Mouse (Mus musculus) CD8-positive naive resting alpha-beta T cell, adult 2 months (primary cell): ENCODE results near the gene Olfr1109.

Source experiments
- DNase-seq, 2 experiments: peaks; one replicate each; pipeline ENCODE4 v3.0.0; 2022; ENCODE audit warnings: low read depth in 2 of 2, low spot score in 2 of 2

Gene Olfr1109

GRCm38 (mm10) chr2:87095908-87096307 lies at the start of gene Olfr1109:
Olfr1109 (minus strand) TSS chr2:87096008.
- DNase-seq: no peak

- DNase-seq: no peak
Measured at GRCm38 (mm10) chr2:87140200-87140599, 44.4 kb upstream of the Olfr1109 start, which contains the start of gene Olfr1110. Olfr1110 (minus strand) TSS chr2:87140300.

GRCm38 (mm10) chr2:87114467-87114866 lies 18.7 kb upstream of the Olfr1109 start, which contains the start of gene Olfr259:
Olfr259 (minus strand) TSS chr2:87114567.
- DNase-seq: no peak

GRCm38 (mm10) chr2:87075717-87076116 lies 20.1 kb downstream of the Olfr1109 start, which contains the start of gene Olfr1107:
Olfr1107 (minus strand) TSS chr2:87075817.
- DNase-seq: no peak

- DNase-seq: no peak
Measured at GRCm38 (mm10) chr2:87052173-87052572, 43.6 kb downstream of the Olfr1109 start, which contains the start of gene Olfr1106. Olfr1106 (minus strand) TSS chr2:87052273.
